Mouse (Mus musculus) left cerebral cortex, adult 2 months (tissue): ENCODE data around the gene Gsg1l. TPM values are rescaled to one million over a fixed set of nuclear protein-coding genes. Genes with fewer than 3 reads are reported as not detected.

ENCODE experiments used
- DNase-seq, 2 experiments: peaks; one replicate each; pipeline ENCODE4 v3.0.0; 2021 to 2022; ENCODE audit warnings: low spot score in 2 of 2, mixed read lengths in 1 of 2; ENCODE audit errors: extremely low spot score in 1 of 2
- H3K27ac ChIP-seq: fragments of 200-600 bp; 2 replicates; pipeline ENCODE4 v1.8.1; 2022
- H3K4me3 ChIP-seq: fragments of 200-600 bp; 2 replicates; pipeline ENCODE4 v1.8.1; 2022
- CTCF ChIP-seq: fragments of 200-600 bp; IDR thresholded peaks from 2 replicates; pipeline ENCODE4 v1.8.1; 2022; ENCODE audit warnings: antibody characterized with exemption, mild to moderate bottlenecking, moderate library complexity
- intact Hi-C: fragments of 180-260 bp; cut with DNase I; formaldehyde crosslinking; loops from one replicate; pipeline ENCODE4 v1.15.1; 2025
- total RNA-seq, 2 experiments: library from RNA; stranded (reverse); gene quantifications; 2 replicates each; pipeline ENCODE4 v1.2.3; 2021

The Gsg1l gene
- total RNA-seq, 2 experiments from 2014 or later: 74.9 to 77.5 TPM

- no peak for DNase-seq
- intact Hi-C loops: loop anchor here (5.0 kb wide), 1 partner anchor 97 kb away; no protein-coding TSS in a partner anchor
- no peak for TF ChIP-seq CTCF
- no peak overlapping the region for H3K27ac ChIP-seq
- H3K4me3 ChIP-seq: no peak overlapping the region
These were observed 137.6 kb downstream of the Gsg1l start for GRCm38 (mm10) chr7:125944631-125945030.

GRCm38 (mm10) chr7:125943511-125943910, 138.7 kb downstream of the Gsg1l start:
- Histone ChIP-seq H3K4me3 (no peak overlapping the region), H3K27ac (no peak overlapping the region)
- no peak for TF ChIP-seq CTCF
- DNase-seq: no peak
- intact Hi-C loops: loop anchor here (5.0 kb wide), 1 partner anchor 96 kb away; no protein-coding TSS in a partner anchor

GRCm38 (mm10) chr7:125942365-125943090, 139.7 kb downstream of the Gsg1l start:
- no peak for TF ChIP-seq CTCF
- no peak overlapping the region for H3K4me3 ChIP-seq
- intact Hi-C loops: loop anchor here (5.0 kb wide), 1 partner anchor 95 kb away; no protein-coding TSS in a partner anchor
- no peak overlapping the region for H3K27ac ChIP-seq
- DNase-seq: no peak

GRCm38 (mm10) chr7:125934319-125934718, 147.9 kb downstream of the Gsg1l start:
- intact Hi-C loops: no loop called here
- Histone ChIP-seq H3K27ac (no peak overlapping the region), H3K4me3 (no peak overlapping the region)
- TF ChIP-seq CTCF: no peak
- DNase-seq: no peak

DNA sequence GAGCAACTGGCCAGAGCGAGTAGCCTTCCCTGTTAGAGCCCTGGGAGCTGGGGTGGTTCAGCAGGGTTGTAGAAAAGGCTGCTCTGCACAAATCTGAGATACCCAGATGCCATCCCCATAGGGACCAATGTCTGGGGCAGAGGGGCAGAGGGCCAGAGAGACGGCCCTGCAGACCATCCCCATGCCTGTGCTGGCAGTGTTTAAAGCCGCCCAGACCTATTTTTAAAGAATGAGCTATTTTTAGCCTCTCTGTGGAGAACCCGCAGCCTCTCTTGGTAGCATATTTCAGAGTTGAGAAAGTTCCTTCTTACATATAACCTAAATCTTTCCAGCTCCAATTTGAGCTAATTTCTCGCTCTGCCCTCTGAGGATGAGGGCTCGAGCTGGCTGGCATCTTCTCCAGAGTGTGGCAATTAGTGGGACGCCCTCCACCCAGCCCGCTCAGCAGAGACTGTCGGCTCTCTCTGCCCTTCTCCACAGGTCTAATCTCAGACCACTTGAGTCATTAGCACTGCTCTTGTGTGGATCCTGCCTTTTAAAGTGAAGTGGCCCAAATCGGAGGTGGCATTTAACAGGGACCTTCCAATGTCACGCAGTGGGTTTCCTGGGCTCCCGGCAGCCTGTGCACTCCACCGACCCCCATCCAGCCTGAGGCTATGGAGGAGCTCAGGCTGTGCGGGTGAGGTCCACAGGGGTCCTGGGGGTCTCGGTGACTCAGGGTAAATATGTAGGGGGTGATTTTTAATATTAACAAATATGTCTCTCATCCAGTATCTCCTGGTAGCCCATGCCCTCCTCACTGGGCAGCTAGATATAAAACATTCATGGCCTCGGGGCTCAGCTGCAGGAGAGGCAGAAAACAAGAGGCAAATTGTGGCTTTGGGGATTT, 148.6 kb downstream of the Gsg1l start:
- intact Hi-C loops: no loop called here
- Histone ChIP-seq H3K4me3 (no peak overlapping the region), H3K27ac (peak overlapping the region; percentile 24; the same call in 1 of the 2 replicates)
- no peak for DNase-seq
- no peak for TF ChIP-seq CTCF

DNA sequence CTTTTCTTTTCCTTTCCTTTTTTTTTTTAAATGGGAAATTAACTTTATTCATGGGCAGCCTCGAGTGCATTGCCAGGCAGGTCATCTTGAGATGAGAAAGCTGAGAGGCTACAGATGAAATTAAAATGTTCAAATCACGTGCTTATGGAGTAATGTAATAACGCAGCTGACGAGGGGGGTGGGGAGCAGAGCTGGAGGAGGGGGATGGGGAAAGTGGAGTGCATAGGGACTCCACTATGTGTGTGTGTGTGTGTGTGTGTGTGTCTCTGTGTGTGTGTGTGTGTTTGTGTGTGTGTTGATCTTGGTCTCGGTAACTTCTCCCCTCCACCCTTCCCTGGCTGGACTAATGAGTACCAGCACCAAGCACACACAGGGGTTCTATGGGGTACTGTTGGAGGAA, 150.6 kb downstream of the Gsg1l start:
- H3K27ac ChIP-seq: no peak overlapping the region
- intact Hi-C loops: no loop called here
- no peak for TF ChIP-seq CTCF
- no peak for DNase-seq
- H3K4me3 ChIP-seq: no peak overlapping the region

DNA sequence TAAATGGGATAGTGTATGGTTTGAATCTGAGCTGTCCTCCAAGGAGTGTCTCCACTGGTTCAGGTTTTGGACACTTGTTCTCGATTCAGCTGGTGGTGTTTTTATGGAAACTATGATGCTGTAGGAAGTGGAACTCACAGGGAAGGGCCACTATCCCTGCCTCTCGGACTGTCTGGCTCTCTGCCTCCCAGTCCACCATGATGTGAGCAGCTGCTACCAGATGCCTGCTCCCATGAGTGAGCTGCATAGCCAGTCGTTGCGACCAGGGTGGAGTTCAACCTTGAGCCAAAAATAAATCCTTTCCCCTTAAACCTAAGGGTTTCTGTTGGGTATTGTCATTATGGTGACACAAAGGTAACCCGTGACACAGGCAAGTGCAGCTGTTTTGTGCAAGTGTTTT, 158.2 kb downstream of the Gsg1l start:
- no peak for TF ChIP-seq CTCF
- no peak overlapping the region for H3K27ac ChIP-seq
- no peak for DNase-seq
- H3K4me3 ChIP-seq: no peak overlapping the region
- intact Hi-C loops: no loop called here

DNA sequence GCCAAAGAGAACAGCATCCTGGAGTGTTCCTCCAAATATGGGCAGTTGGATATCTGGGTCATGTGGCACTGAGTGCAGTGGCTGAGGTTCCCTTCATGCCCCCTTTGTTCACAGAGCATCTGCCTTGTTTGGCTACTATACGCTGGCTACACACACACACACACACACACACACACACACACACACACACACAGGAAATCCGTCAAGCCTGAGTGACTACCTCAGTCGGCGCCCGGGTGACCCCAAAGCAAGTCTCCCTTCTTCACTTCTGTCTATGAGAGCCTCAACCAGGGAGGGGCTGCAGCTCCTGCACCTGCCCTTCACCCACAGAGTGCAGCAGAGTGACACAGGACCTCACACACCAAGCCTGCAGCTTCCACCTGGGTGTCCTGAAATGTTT, 161.4 kb downstream of the Gsg1l start:
- no peak for TF ChIP-seq CTCF
- DNase-seq: no peak
- Histone ChIP-seq H3K4me3 (no peak overlapping the region), H3K27ac (no peak overlapping the region)
- intact Hi-C loops: no loop called here

DNA sequence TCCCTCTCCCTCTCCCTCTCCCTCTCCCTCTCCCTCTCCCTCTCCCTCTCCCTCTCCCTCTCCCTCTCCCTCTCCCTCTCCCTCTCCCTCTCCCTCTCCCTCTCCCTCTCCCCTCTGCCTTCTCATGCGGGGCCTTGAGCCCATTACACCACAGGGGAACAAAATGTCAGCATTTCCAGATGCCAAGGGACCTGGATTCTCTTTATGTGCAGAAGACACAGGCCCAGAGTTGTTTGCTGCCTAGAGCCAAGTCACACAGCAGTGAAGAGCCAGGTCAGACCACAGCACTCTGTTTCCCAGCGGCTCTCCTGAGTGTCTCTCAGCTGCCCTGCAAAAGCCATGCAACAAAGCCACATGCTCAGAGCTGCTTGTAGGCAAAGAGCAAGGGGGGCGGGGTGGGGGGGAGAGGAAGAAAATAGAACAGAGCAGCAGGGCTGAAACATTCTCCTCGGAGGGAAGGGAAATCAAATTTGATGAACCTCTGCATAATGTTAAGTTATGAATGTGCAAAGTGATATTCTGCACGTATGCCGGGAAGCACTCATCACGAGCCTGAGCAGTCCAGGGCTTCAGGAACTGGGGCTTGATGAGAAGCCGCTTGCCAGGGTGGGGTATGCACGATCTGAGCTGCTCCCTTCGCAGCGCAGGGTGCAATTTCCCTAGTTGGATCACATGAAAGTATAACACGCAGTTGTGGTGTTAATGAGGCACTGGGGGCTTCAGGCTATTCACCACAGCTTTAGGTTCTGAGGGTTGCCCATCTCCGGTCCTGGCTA, 181.6 kb downstream of the Gsg1l start:
- intact Hi-C loops: no loop called here
- DNase-seq: no peak
- Histone ChIP-seq H3K27ac (peak overlapping the region; percentile 64), H3K4me3 (no peak overlapping the region)
- TF ChIP-seq CTCF: no peak

GRCm38 (mm10) chr7:125899916-125900315, 182.3 kb downstream of the Gsg1l start:
- H3K27ac ChIP-seq: peak overlapping the region; percentile 65
- no peak for DNase-seq
- no peak for TF ChIP-seq CTCF
- intact Hi-C loops: loop anchor here (5.0 kb wide), 2 partner anchors 102 to 133 kb away; no protein-coding TSS in a partner anchor
- H3K4me3 ChIP-seq: no peak overlapping the region

GRCm38 (mm10) chr7:125899036-125899435, 183.2 kb downstream of the Gsg1l start:
- Histone ChIP-seq H3K4me3 (no peak overlapping the region), H3K27ac (peak overlapping the region; percentile 65)
- intact Hi-C loops: loop anchor here (5.0 kb wide), 2 partner anchors 103 to 132 kb away; no protein-coding TSS in a partner anchor
- no peak for TF ChIP-seq CTCF
- DNase-seq: peak; percentile 73 to 78
